Mouse (Mus musculus): Measurements from ENCODE around the gene Lypd6b. TPM values are rescaled to one million over a fixed set of nuclear protein-coding genes. Genes with fewer than 3 reads are reported as not detected.

Lypd6b gene
- total RNA-seq, 2 experiments from 2014 or later = 0.86 TPM; not detected in 1

- no peak for DNase-seq
Observed at GRCm38 (mm10) chr2:49869782-49870514, 82.5 kb downstream of the Lypd6b start.

- no peak for DNase-seq
Observed at GRCm38 (mm10) chr2:49871012-49871411, 83.5 kb downstream of the Lypd6b start.

- DNase-seq = no peak
Observed at GRCm38 (mm10) chr2:49880507-49880906, 93.0 kb downstream of the Lypd6b start.

GRCm38 (mm10) chr2:49881002-49881401 is 93.5 kb downstream of the Lypd6b start:
- no peak for DNase-seq

GRCm38 (mm10) chr2:49882461-49882860 is 95.0 kb downstream of the Lypd6b start:
- DNase-seq = no peak

GRCm38 (mm10) chr2:49883990-49884389 is 96.5 kb downstream of the Lypd6b start:
- DNase-seq = no peak

GRCm38 (mm10) chr2:49886209-49886608 is 98.7 kb downstream of the Lypd6b start:
- DNase-seq = no peak

GRCm38 (mm10) chr2:49888346-49888745 is 100.9 kb downstream of the Lypd6b start:
- no peak for DNase-seq

GRCm38 (mm10) chr2:49890727-49891126 is 103.2 kb downstream of the Lypd6b start:
- DNase-seq = no peak

- no peak for DNase-seq
Observed at GRCm38 (mm10) chr2:49909838-49910407, 122.4 kb downstream of the Lypd6b start.

- no peak for DNase-seq
Observed at GRCm38 (mm10) chr2:49911296-49912034, 124.0 kb downstream of the Lypd6b start.

GRCm38 (mm10) chr2:49912261-49912895 is 124.9 kb downstream of the Lypd6b start:
- no peak for DNase-seq

- DNase-seq = no peak
Observed at GRCm38 (mm10) chr2:49917489-49917888, 130.0 kb downstream of the Lypd6b start.

GRCm38 (mm10) chr2:49918132-49918531 is 130.6 kb downstream of the Lypd6b start:
- DNase-seq = no peak

- no peak for DNase-seq
Observed at GRCm38 (mm10) chr2:49918692-49919091, 131.2 kb downstream of the Lypd6b start.

GRCm38 (mm10) chr2:49921948-49922347 is 134.5 kb downstream of the Lypd6b start:
- DNase-seq = no peak

- DNase-seq = no peak
Observed at GRCm38 (mm10) chr2:49922810-49923209, 135.3 kb downstream of the Lypd6b start.

- no peak for DNase-seq
Observed at GRCm38 (mm10) chr2:49926186-49926585, 138.7 kb downstream of the Lypd6b start.

GRCm38 (mm10) chr2:49927362-49927761 is 139.9 kb downstream of the Lypd6b start:
- DNase-seq = no peak

- no peak for DNase-seq
Observed at GRCm38 (mm10) chr2:49929931-49930330, 142.4 kb downstream of the Lypd6b start.

- DNase-seq = no peak
Observed at GRCm38 (mm10) chr2:49937621-49938020, 150.1 kb downstream of the Lypd6b start.

GRCm38 (mm10) chr2:49938246-49938645 is 150.8 kb downstream of the Lypd6b start:
- no peak for DNase-seq

- DNase-seq = no peak
Observed at GRCm38 (mm10) chr2:49940372-49940771, 152.9 kb downstream of the Lypd6b start.

All from adrenal gland, postnatal 36 days (tissue).